Mouse (Mus musculus) heart, postnatal 14 days (tissue): Measurements from ENCODE around the gene Hpn. TPM values are rescaled to one million over a fixed set of nuclear protein-coding genes. Genes with fewer than 3 reads are reported as not detected.

Experiments used
- total RNA-seq, 2 experiments: library from RNA; stranded (reverse); gene quantifications; 2 replicates each; pipeline ENCODE4 v1.2.3; 2021

Gene Hpn
- total RNA-seq, 2 experiments from 2014 or later = 2.1 to 2.3 TPM

Other genes with a start within 250 kb of the Hpn start
- gene Cd22, start 234.9 kb downstream of the Hpn start, total RNA-seq = under 1 TPM; 0.39 to 0.43 TPM
- gene Mag, start 200.4 kb downstream of the Hpn start, total RNA-seq = under 1 TPM; 0.15 to 0.22 TPM
- 1 to 10 TPM; 1.9 to 5.4 TPM for gene Hamp2, start 190.6 kb downstream of the Hpn start, total RNA-seq
- gene Hamp, start 171.3 kb downstream of the Hpn start, total RNA-seq = 10 to 100 TPM in 1 of 2 experiments, 1 to 10 TPM in 1; 5.1 to 28.3 TPM
- 100 to 1,000 TPM in 1 of 2 experiments, 10 to 100 TPM in 1; 90.2 to 103 TPM for gene Usf2, start 158.5 kb downstream of the Hpn start, total RNA-seq
- gene Lsr, start 141.8 kb downstream of the Hpn start, total RNA-seq = 1 to 10 TPM; 4.2 to 5.0 TPM
- gene Fam187b, start 141.5 kb downstream of the Hpn start, total RNA-seq = under 1 TPM in 1 of 2 experiments, not detected in 1; 0.60 TPM
- gene Fxyd5, start 72.8 kb downstream of the Hpn start, total RNA-seq = 10 to 100 TPM; 28.8 to 29.2 TPM
- 1 to 10 TPM; 1.1 to 1.3 TPM for gene Fxyd7, start 63.8 kb downstream of the Hpn start, total RNA-seq
- 100 to 1,000 TPM; 712 to 747 TPM for gene Fxyd1, start 58.1 kb downstream of the Hpn start, total RNA-seq
- gene Lgi4, start 55.9 kb downstream of the Hpn start, total RNA-seq = 1 to 10 TPM; 2.8 to 3.5 TPM
- 1 to 10 TPM; 2.7 to 5.2 TPM for gene Fxyd3, start 38.6 kb downstream of the Hpn start, total RNA-seq
- gene Scn1b, start 11.7 kb upstream of the Hpn start, total RNA-seq = 10 to 100 TPM; 17.9 to 18.4 TPM
- gene Gramd1a, start 40.6 kb upstream of the Hpn start, total RNA-seq = 10 to 100 TPM; 30.3 to 34.1 TPM
- gene Scgb2b2, start 175.2 kb upstream of the Hpn start, total RNA-seq = not detected
- not detected for gene Scgb1b2, start 176.5 kb upstream of the Hpn start, total RNA-seq
- gene Scgb2b3, start 246.8 kb upstream of the Hpn start, total RNA-seq = not detected